Mouse (Mus musculus) ES-E14 (cell line): ENCODE data around the gene Myo6. TPM values are rescaled to one million over a fixed set of nuclear protein-coding genes. Genes with fewer than 3 reads are reported as not detected.

Experiments
- DNase-seq: peaks from one replicate; pipeline ENCODE4 v3.0.0-alpha.2; 2013; ENCODE audit warnings: low read depth, low spot score
- H3K27ac ChIP-seq: 2 replicates; pipeline ENCODE4 v1.5.1; 2012; ENCODE audit warnings: low read depth, mild to moderate bottlenecking, low read length, moderate library complexity, mixed read lengths; ENCODE audit not compliant: poor library complexity, insufficient read depth, severe bottlenecking
- H3K36me3 ChIP-seq: 2 replicates; pipeline ENCODE4 v1.6.1; 2012; ENCODE audit warnings: mild to moderate bottlenecking, low read length, moderate library complexity, mixed read lengths; ENCODE audit not compliant: control insufficient read depth, poor library complexity, insufficient read depth, severe bottlenecking
- H3K4me1 ChIP-seq, 2 experiments: fragments of 150-350 bp in 1 of 2; sonication (generic) in 1 of 2; 2 replicates each; pipeline ENCODE4 v1.6.1; 2012; ENCODE audit warnings: low read length in 2 of 2, mild to moderate bottlenecking in 1 of 2, mixed read lengths in 1 of 2; ENCODE audit not compliant: control insufficient read depth in 2 of 2, insufficient read depth in 2 of 2, poor library complexity in 1 of 2
- H3K4me3 ChIP-seq, 2 experiments: fragments of 150-350 bp in 1 of 2; sonication (generic) in 1 of 2; 2 replicates each; pipeline ENCODE4 v1.5.1; 2012; ENCODE audit warnings: low read length in 2 of 2, low read depth in 1 of 2, mild to moderate bottlenecking in 1 of 2, mixed read lengths in 1 of 2; ENCODE audit not compliant: insufficient read depth in 1 of 2, poor library complexity in 1 of 2, severe bottlenecking in 1 of 2
- H3K9ac ChIP-seq: 2 replicates; pipeline ENCODE4 v1.6.1; 2012; ENCODE audit warnings: low read depth, mild to moderate bottlenecking, low read length, mixed read lengths; ENCODE audit not compliant: poor library complexity, insufficient read depth, severe bottlenecking
- H3K9me3 ChIP-seq: fragments of 150-350 bp; sonication (generic); 2 replicates; pipeline ENCODE4 v1.6.1; 2012; ENCODE audit warnings: low read depth, mild to moderate bottlenecking, low read length; ENCODE audit not compliant: control insufficient read depth, insufficient read depth
- CHD2 ChIP-seq: IDR thresholded peaks from 2 replicates; pipeline ENCODE4 v1.6.1; 2014; ENCODE audit warnings: mild to moderate bottlenecking, low read depth, low read length, inconsistent platforms
- HCFC1 ChIP-seq: IDR thresholded peaks from 2 replicates; pipeline ENCODE4 v1.6.1; 2012; ENCODE audit warnings: low read length, inconsistent platforms, borderline replicate concordance; ENCODE audit not compliant: insufficient read depth
- MAFK ChIP-seq: IDR thresholded peaks from 2 replicates; pipeline ENCODE4 v1.6.1; 2014; ENCODE audit warnings: mild to moderate bottlenecking, low read depth, low read length, inconsistent platforms; ENCODE audit not compliant: insufficient read depth
- ZC3H11A ChIP-seq: IDR thresholded peaks from 2 replicates; pipeline ENCODE4 v1.6.1; 2012; ENCODE audit warnings: low read depth, mild to moderate bottlenecking, inconsistent platforms, low read length, borderline replicate concordance
- ZNF384 ChIP-seq: IDR thresholded peaks from 2 replicates; pipeline ENCODE4 v1.6.1; 2012; ENCODE audit warnings: low read depth, low read length, inconsistent platforms
- in situ Hi-C, 2 experiments: fragments of 600-800 bp; cut with MboI; formaldehyde crosslinking; loops; one replicate each; pipeline ENCODE4 v1.15.1; 2025; ENCODE audit warnings: low sequenced_read_pairs in 2 of 2, inconsistent platforms in 1 of 2; ENCODE audit not compliant: unreplicated experiment in 2 of 2
- total RNA-seq: library from RNA; depleted of rRNA; stranded (reverse); fragments of 300-350 nt; gene quantifications from 2 replicates; pipeline ENCODE4 v1.2.3, GENCODE M21; 2012

Myo6 gene
- total RNA-seq, 1 experiment: 9.0 TPM

DNA sequence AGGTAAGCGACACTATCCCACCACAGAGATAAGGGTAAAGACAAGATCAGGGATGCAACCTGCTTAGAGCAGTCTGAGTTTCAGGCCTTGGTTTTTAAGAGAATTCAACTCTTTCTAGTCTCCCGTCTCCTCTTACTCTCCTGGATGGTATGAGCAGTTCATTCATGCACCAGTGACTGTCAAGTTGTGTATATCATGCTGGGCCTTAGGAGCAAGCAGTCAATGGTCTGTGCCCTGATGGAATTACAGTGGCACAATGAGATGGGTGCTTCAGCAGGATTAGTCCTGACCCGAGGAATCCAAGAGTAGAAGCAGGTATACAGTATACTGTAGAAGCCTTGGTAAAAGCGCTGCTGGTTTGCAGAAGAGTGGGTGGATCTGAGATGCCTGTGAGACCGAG is 50.7 kb downstream of the Myo6 start:
- TF ChIP-seq ZNF384 (no peak), CHD2 (no peak), HCFC1 (no peak), ZC3H11A (no peak), MAFK (no peak)
- H3K36me3 ChIP-seq: no peaks in the 10 kb centered on the region
- no peak for DNase-seq
- in situ Hi-C loops: no loop called here
- H3K9ac ChIP-seq: no peak overlapping the region
- no peaks in the 10 kb centered on the region for H3K9me3 ChIP-seq
- no peak overlapping the region for H3K27ac ChIP-seq
- peaks cover 2% of the 10 kb centered on the region in 2 experiments; a peak in 2 of 4 replicates for H3K4me1 ChIP-seq
- no peak overlapping the region for H3K4me3 ChIP-seq

GRCm38 (mm10) chr9:80216786-80217501 is 52.1 kb downstream of the Myo6 start:
- in situ Hi-C loops: no loop called here
- Histone ChIP-seq H3K9ac (no peak overlapping the region), H3K36me3 (no peaks in the 10 kb centered on the region), H3K9me3 (no peaks in the 10 kb centered on the region), H3K27ac (no peak overlapping the region), H3K4me3 (peak overlapping the region in 1 of 2 experiments; percentile 2; a peak in 1 of 4 replicates), H3K4me1 (peaks cover 2% of the 10 kb centered on the region in 2 experiments; a peak in 2 of 4 replicates)
- no peak for DNase-seq
- TF ChIP-seq CHD2: no peak

GRCm38 (mm10) chr9:80218718-80219117 is 53.9 kb downstream of the Myo6 start:
- in situ Hi-C loops: no loop called here
- no peak for DNase-seq
- H3K9ac ChIP-seq: no peak overlapping the region

GRCm38 (mm10) chr9:80223989-80224635 is 59.3 kb downstream of the Myo6 start:
- Histone ChIP-seq H3K9me3 (no peaks in the 10 kb centered on the region), H3K4me1 (no peaks in the 10 kb centered on the region), H3K4me3 (no peak overlapping the region), H3K9ac (no peak overlapping the region), H3K27ac (no peak overlapping the region), H3K36me3 (no peaks in the 10 kb centered on the region)
- DNase-seq: no peak
- in situ Hi-C loops: no loop called here
- TF ChIP-seq HCFC1: no peak
- TF ChIP-seq ZC3H11A: no peak
- TF ChIP-seq MAFK: no peak
- TF ChIP-seq CHD2: no peak

More at GRCm38 (mm10) chr9:80218718-80219117, 53.9 kb downstream of the Myo6 start:
- TF ChIP-seq MAFK (no peak), ZNF384 (no peak), HCFC1 (no peak)
- Histone ChIP-seq H3K9me3 (no peaks in the 10 kb centered on the region), H3K4me3 (no peak overlapping the region), H3K36me3 (no peaks in the 10 kb centered on the region), H3K27ac (no peak overlapping the region), H3K4me1 (peaks cover 2% of the 10 kb centered on the region in 2 experiments; a peak in 2 of 4 replicates)
